Mouse (Mus musculus) brain, adult 2 months (tissue): ENCODE results near the gene Slc39a11.

Experiments used
- DNase-seq: peaks from one replicate; pipeline ENCODE4 v3.0.0; 2011; ENCODE audit warnings: low read depth, low spot score

Slc39a11 gene

GRCm38 (mm10) chr11:113259712-113260382, 390.0 kb downstream of the Slc39a11 start:
- no peak for DNase-seq

GRCm38 (mm10) chr11:113258016-113258415, 391.9 kb downstream of the Slc39a11 start:
- DNase-seq: no peak

- no peak for DNase-seq
These were observed 395.2 kb downstream of the Slc39a11 start for GRCm38 (mm10) chr11:113254653-113255052.

- no peak for DNase-seq
These were observed 396.7 kb downstream of the Slc39a11 start for GRCm38 (mm10) chr11:113253169-113253568.

GRCm38 (mm10) chr11:113251172-113251571, 398.7 kb downstream of the Slc39a11 start:
- no peak for DNase-seq

- no peak for DNase-seq
These were observed 403.4 kb downstream of the Slc39a11 start for GRCm38 (mm10) chr11:113246475-113246874.

- DNase-seq: no peak
These were observed 404.2 kb downstream of the Slc39a11 start for GRCm38 (mm10) chr11:113245666-113246065.

GRCm38 (mm10) chr11:113234432-113234831, 415.4 kb downstream of the Slc39a11 start:
- DNase-seq: no peak

GRCm38 (mm10) chr11:113232049-113232448, 417.8 kb downstream of the Slc39a11 start:
- no peak for DNase-seq

- DNase-seq: no peak
These were observed 419.3 kb downstream of the Slc39a11 start for GRCm38 (mm10) chr11:113230410-113231132.

- peak; percentile 60 for DNase-seq
These were observed 424.1 kb downstream of the Slc39a11 start for GRCm38 (mm10) chr11:113225748-113226147.

GRCm38 (mm10) chr11:113223756-113224323, 426.0 kb downstream of the Slc39a11 start:
- peak; percentile 60 for DNase-seq

GRCm38 (mm10) chr11:113221267-113222195, 428.3 kb downstream of the Slc39a11 start:
- DNase-seq: peak; percentile 90

- DNase-seq: no peak
These were observed 429.2 kb downstream of the Slc39a11 start for GRCm38 (mm10) chr11:113220649-113221048.

GRCm38 (mm10) chr11:113214741-113215140, 435.1 kb downstream of the Slc39a11 start:
- peak; percentile 83 for DNase-seq

- DNase-seq: no peak
These were observed 437.4 kb downstream of the Slc39a11 start for GRCm38 (mm10) chr11:113212390-113213025.

GRCm38 (mm10) chr11:113209220-113209878, 440.5 kb downstream of the Slc39a11 start:
- no peak for DNase-seq

- DNase-seq: no peak
These were observed 441.3 kb downstream of the Slc39a11 start for GRCm38 (mm10) chr11:113208521-113209072.

GRCm38 (mm10) chr11:113207966-113208365, 441.9 kb downstream of the Slc39a11 start:
- DNase-seq: no peak

GRCm38 (mm10) chr11:113206099-113206498, 443.8 kb downstream of the Slc39a11 start:
- peak; percentile 61 for DNase-seq
